Mouse (Mus musculus) heart, postnatal 0 days (tissue): ENCODE results near the gene Maip1. TPM values are rescaled to one million over a fixed set of nuclear protein-coding genes. Genes with fewer than 3 reads are reported as not detected.
A peak's percentile ranks its signal among the peaks of the same experiment; 100 is the strongest.

ENCODE experiments used
- ATAC-seq: fragments of 200-750 bp; cut with Nextera tagmentation; 2 replicates; pipeline ENCODE4 v1.8.0; 2017; ENCODE audit warnings: low read depth, moderate number of reproducible peaks, moderate library complexity; ENCODE audit not compliant: insufficient read depth
- DNase-seq: peaks from one replicate; pipeline ENCODE4 v3.0.0-alpha.2; 2016; ENCODE audit warnings: low spot score
- H3K27ac ChIP-seq: fragments of 300-500 bp; sonication (generic); 2 replicates; pipeline ENCODE4 v1.5.1; 2014; ENCODE audit warnings: low read depth, mild to moderate bottlenecking
- H3K27me3 ChIP-seq: fragments of 300-500 bp; sonication (generic); 2 replicates; pipeline ENCODE4 v1.6.1; 2014; ENCODE audit warnings: low read length, mixed read lengths; ENCODE audit not compliant: control insufficient read depth, insufficient read depth
- H3K36me3 ChIP-seq: fragments of 300-500 bp; sonication (generic); replicated peaks from 2 replicates; pipeline ENCODE4 v1.6.1; 2014; ENCODE audit warnings: low read length, mixed read lengths; ENCODE audit not compliant: control insufficient read depth, insufficient read depth
- H3K4me1 ChIP-seq: fragments of 300-500 bp; sonication (generic); 2 replicates; pipeline ENCODE4 v1.6.1; 2014; ENCODE audit warnings: antibody characterized with exemption; ENCODE audit not compliant: control insufficient read depth, insufficient read depth
- H3K4me2 ChIP-seq: fragments of 300-500 bp; sonication (generic); 2 replicates; pipeline ENCODE4 v1.6.1; 2014; ENCODE audit warnings: low read depth, mild to moderate bottlenecking, low read length, moderate library complexity
- H3K4me3 ChIP-seq: fragments of 300-500 bp; sonication (generic); 2 replicates; pipeline ENCODE4 v1.5.1; 2014; ENCODE audit warnings: low read depth, low read length
- H3K9ac ChIP-seq: fragments of 300-500 bp; sonication (generic); replicated peaks from 2 replicates; pipeline ENCODE4 v1.6.1; 2014; ENCODE audit warnings: low read depth, low read length, mixed read lengths
- H3K9me3 ChIP-seq: fragments of 300-500 bp; sonication (generic); replicated peaks from 2 replicates; pipeline ENCODE4 v1.6.1; 2016; ENCODE audit warnings: low read length; ENCODE audit not compliant: control insufficient read depth
- CTCF ChIP-seq: IDR thresholded peaks from 2 replicates; pipeline ENCODE4 v1.5.1; 2016; ENCODE audit warnings: antibody characterized with exemption, control low read depth, low read depth
- EP300 ChIP-seq: IDR thresholded peaks from 2 replicates; pipeline ENCODE4 v1.6.1; 2016; ENCODE audit warnings: antibody characterized with exemption, low read depth
- WGBS: fragments of 180-500 bp; shearing (Covaris S2); extraction: QIAGEN DNeasy Blood & Tissue Kit; methylation state at CpG from one replicate; pipeline ENCODE4 v1.1.7; 2014; 5-methylcytosine and 5-hydroxymethylcytosine counted together
- polyA plus RNA-seq: library from polyadenylated mRNA; unstranded; fragments of >200 nt; fragmentation: Nextera tagmentation; extraction: Ambion mirVana; gene quantifications from 2 replicates; pipeline ENCODE4 v1.2.1, GENCODE M21; 2015
- total RNA-seq: library from RNA; depleted of rRNA; stranded (reverse); fragments of >200 nt; gene quantifications from 2 replicates; pipeline ENCODE4 v1.2.3, GENCODE M21; 2014; ENCODE audit warnings: low replicate concordance; rRNA removed

The Maip1 gene
- total RNA-seq (7.7 TPM in 2 replicates), polyA plus RNA-seq (16.8 and 18.8 TPM in 2 replicates)

DNA sequence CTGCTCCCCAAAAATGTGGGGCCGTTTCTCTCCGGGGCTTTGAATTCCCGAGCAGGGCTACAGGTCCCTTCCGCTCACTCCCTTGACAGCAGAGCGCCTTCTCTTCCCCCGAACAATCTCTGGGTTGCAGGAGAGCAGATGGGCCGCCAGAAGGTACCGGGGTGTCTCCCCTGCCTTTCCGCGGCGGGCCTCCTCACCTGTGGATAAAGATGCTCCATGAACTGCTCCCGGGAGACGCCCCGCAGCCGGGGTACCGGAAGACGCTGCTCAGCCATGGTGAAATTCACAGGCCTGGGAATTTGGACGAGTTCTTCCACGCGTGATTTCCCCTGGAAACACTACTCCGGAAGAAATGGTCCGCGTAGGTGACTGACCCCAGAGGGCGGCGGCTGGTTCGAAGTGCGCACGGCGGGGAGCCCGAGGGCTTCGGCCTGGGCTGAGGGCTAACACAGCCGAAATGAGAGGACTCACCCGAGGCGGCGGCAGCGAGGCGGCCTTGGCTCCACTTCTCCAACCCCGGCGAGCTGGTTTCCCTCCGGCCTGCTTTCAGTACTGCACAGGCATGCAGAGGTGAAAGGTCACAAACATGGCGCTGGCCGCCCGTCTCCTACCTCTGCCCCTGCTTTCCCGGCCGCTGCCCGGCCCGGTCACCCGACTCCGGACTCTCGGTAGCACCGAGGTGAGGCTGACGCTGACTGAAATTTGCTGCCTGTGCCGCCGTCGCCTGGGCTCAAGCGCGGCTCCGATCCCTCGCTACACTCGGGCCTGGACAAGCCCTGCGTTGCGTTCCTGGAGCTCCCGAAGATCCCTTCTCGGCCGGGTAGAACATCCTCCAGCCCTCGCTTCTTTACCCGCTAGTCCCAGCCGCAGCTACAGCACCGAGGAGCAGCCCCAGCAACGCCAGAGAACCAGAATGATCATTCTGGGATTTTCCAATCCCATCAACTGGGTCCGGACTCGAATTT is at the start of gene Maip1, which contains the start of gene Tyw5:
TSS of gene Maip1 (plus strand) at position 142 of the 965 bp plus-strand sequence.
TSS of gene Tyw5 (minus strand) at position 915 of the 965 bp plus-strand sequence.
- 0 out of 2 replicates have a peak, but pooled peaks cover 4% of the 10 kb centered on the region for H3K36me3 ChIP-seq
- peak within 1 kb of the TSS; percentile 76 for H3K4me2 ChIP-seq
- peaks cover 27% of the 10 kb centered on the region for H3K4me1 ChIP-seq
- peak within 1 kb of the TSS; percentile 85 for H3K9ac ChIP-seq
- DNase-seq, result peak; percentile 69
- TF ChIP-seq CTCF, result no peak
- no peak for TF ChIP-seq EP300
- H3K9me3 ChIP-seq, result no peaks in the 10 kb centered on the region
- peak within 1 kb of the TSS; percentile 73 for H3K4me3 ChIP-seq
- WGBS, result under 1% methylated on average over 71 of the region's 72 CpGs
- no peaks in the 10 kb centered on the region for H3K27me3 ChIP-seq
- peak within 1 kb of the TSS; percentile 95 for H3K27ac ChIP-seq
- peak; percentile 92 for ATAC-seq

GRCm38 (mm10) chr1:57358546-57358945 is 47.6 kb upstream of the Maip1 start:
- Histone ChIP-seq H3K4me1 (no peaks in the 10 kb centered on the region), H3K4me2 (no peak overlapping the region), H3K4me3 (no peak overlapping the region), H3K27me3 (no peaks in the 10 kb centered on the region), H3K36me3 (no peaks in the 10 kb centered on the region), H3K27ac (no peak overlapping the region), H3K9me3 (no peaks in the 10 kb centered on the region), H3K9ac (no peak overlapping the region)
- ATAC-seq (no peak), DNase-seq (no peak)
- 71% methylated on average over 5 of the region's 5 CpGs for WGBS
- TF ChIP-seq EP300 (no peak), CTCF (no peak)

DNA sequence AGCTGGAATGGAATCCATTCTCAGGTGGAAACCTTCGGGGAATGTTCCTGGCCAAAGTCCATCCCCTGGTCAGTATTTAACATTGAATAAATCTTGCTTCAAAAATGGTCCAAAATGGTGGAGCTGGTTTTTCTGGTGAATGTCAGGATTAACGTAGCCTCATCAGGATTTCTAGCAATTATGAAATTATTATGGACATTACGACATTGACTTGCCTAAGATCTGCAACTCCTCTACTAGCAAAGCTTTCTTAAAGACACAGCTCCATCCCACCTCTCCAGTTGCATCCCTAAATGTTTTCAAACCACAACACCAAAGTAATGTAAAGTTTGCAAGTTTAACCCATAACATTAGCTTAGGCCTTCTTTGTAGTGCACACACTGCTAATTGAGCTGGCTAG is 38.7 kb upstream of the Maip1 start:
- Histone ChIP-seq H3K27ac (no peak overlapping the region), H3K36me3 (no peaks in the 10 kb centered on the region), H3K4me1 (no peaks in the 10 kb centered on the region), H3K4me3 (no peak overlapping the region), H3K4me2 (no peak overlapping the region), H3K9ac (no peak overlapping the region), H3K27me3 (no peaks in the 10 kb centered on the region), H3K9me3 (no peaks in the 10 kb centered on the region)
- TF ChIP-seq EP300 (no peak), CTCF (no peak)
- 79% methylated on average over 3 of the region's 3 CpGs for WGBS
- DNase-seq (no peak), ATAC-seq (no peak)

DNA sequence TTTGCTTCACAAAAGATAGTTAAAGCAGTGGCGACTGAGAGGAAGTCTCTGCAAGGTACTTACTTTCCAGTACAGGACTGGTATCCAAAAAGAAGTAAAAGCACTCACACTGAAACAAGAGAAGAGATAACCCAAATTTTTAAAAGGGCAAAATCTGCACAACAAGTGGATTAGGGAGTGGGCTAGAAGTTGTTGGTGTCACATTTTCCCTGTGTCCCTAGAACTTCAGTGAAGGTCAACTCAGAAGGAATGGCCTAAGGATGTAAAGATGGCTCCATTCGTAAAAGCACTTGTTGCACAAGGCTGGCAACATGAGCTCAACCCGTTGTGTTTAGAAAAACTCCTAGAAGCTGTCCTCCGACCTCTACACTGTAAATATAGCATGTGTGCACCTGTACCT is 37.0 kb upstream of the Maip1 start:
- Histone ChIP-seq H3K36me3 (no peaks in the 10 kb centered on the region), H3K9ac (no peak overlapping the region), H3K4me1 (no peaks in the 10 kb centered on the region), H3K9me3 (no peaks in the 10 kb centered on the region), H3K4me2 (no peak overlapping the region), H3K4me3 (no peak overlapping the region), H3K27me3 (no peaks in the 10 kb centered on the region), H3K27ac (no peak overlapping the region)
- 73% methylated on average over 4 of the region's 4 CpGs for whole genome bisulfite sequencing
- TF ChIP-seq CTCF, result no peak
- TF ChIP-seq EP300, result no peak
- ATAC-seq (no peak), DNase-seq (no peak)

DNA sequence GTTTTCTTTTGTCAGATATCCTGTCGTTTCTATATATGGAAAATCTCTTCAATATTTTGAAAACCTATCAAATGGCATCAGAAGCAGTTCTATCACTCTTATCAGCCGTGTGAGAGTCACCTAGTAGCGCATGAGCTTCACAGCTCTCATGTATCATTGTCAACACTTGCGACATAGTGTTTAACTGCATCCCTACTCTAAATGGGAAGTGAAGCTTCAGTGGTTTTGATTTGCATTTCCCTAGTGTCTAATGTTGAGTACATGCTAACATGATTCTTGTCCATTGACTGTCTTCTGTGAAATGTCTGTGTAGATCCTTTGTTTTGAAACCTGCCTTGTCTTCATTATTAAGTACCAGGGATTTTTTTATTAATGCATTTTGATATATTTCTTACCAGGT is 35.7 kb upstream of the Maip1 start:
- Histone ChIP-seq H3K27me3 (no peaks in the 10 kb centered on the region), H3K4me1 (no peaks in the 10 kb centered on the region), H3K36me3 (no peaks in the 10 kb centered on the region), H3K9ac (no peak overlapping the region), H3K9me3 (no peaks in the 10 kb centered on the region), H3K4me3 (no peak overlapping the region), H3K27ac (no peak overlapping the region), H3K4me2 (no peak overlapping the region)
- 59% methylated on average over 4 of the region's 4 CpGs for WGBS
- DNase-seq (no peak), ATAC-seq (no peak)
- no peak for TF ChIP-seq CTCF
- TF ChIP-seq EP300, result no peak
